Mouse (Mus musculus): Measurements from ENCODE around the gene Hcar1. TPM values are rescaled to one million over a fixed set of nuclear protein-coding genes. Genes with fewer than 3 reads are reported as not detected.

The Hcar1 gene
- total RNA-seq, 2 experiments from 2014 or later, result not detected

DNA sequence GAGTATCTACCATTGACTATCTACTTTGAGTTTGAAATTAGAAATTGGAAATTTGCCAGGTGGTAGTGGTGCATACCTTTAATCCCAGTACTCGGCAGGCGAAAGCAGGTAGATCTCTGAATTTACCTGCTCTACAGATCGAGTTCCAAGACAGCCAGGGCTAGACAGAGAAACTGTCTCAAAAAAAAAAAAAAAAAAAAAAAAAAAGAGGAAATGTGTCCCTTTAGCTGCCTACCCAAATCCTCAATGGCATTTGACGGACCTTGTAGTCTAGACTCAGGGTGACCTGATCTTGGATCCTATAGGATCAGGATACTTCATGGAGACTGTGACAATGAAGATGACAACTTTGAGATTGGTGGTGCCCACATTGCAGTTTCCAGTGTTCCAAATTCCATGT lies 13.4 kb downstream of the Hcar1 start:
- ATAC-seq (replicated peaks; ENCODE audit: poor library complexity, severe bottlenecking), result no peak

DNA sequence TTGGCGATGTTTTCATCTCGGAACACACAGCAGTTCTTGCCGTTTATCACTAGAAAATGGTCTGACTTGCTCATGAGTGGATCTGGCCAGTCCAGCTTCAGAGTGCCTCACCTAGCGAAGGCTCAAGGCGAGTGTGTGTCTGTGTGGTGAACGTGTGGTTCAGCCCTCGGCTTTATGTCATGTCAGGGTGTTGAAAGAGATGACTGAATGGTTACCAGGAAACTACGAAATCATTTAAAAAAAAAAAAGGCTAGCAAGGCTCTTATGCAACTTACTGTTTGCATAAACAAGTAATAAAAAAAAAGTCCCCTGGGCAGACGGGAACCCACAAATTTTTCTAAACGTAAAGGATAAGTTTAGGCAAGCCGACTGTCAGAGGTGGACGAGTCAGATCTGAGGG lies 14.5 kb downstream of the Hcar1 start, which contains the start of gene Hcar2:
TSS of gene Hcar2 (minus strand) at position 135 of the 400 bp plus-strand sequence.
- peak; percentile 83 for ATAC-seq (replicated peaks; ENCODE audit: poor library complexity, severe bottlenecking)

DNA sequence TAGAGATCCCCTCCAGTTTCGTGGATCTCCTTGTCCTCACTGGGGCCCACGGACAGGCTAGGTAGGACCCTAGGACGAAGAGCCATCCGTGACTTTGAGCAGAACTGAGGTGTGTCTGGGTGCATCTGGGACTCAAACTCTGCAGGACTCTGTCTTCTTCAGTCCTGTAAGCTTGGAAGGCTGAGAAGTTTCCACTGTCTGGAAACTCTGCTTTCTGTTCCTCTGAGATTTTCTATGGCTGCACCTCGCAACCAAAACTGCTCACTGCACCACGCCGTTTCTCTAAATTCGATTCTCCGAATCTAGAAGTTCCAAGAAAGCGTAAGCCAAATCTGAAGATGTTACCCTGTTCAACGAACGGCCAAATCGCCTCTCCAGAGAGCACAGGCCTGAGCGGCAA lies 15.9 kb downstream of the Hcar1 start:
- no peak for ATAC-seq (replicated peaks; ENCODE audit: poor library complexity, severe bottlenecking)

DNA sequence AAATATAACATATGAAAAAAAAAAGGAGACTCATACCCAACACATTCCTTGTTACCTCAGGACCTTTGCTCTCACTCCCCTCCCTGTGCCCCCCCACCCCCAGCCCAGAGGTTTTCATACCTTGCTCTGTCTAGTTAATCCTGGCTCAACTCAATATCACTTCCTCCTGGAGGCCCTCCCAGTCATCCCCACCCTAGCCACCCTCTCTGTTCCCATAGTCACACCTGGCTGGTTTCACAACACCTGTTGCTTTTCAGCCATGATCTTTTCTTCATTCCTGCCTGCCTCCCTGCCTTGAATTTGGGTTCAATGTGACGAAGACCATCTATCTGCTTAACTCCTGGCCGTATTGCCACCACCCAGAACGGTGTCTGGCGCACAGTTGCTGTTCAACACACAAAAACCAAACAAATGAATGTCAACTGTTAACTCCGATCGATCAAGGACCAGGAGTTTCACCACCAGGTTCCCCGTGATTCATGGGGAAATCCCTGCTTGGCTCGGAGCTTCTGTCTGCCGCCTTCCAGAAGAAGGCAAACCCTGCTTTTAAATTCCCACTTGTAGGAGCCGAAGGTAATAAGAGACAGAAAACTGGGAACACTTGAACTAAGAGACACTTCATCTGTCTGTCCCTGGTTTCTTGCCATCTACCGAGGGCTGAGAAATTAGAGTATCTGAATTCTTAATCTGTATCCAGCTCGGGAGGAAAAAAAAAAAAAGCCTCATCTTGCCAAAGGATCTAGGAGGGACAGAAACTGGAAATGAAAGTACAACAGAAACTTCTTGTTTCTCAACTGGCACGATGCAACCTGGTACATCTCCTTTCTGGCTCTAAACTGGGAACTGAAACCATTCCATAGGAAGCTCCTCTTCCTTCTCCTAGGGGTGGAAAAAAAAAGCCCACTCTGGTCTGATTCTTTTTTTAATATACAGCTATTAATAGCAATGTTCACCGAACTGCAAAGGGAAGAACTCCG lies 17.2 kb downstream of the Hcar1 start:
- peak; percentile 58 for ATAC-seq (replicated peaks; ENCODE audit: poor library complexity, severe bottlenecking)

DNA sequence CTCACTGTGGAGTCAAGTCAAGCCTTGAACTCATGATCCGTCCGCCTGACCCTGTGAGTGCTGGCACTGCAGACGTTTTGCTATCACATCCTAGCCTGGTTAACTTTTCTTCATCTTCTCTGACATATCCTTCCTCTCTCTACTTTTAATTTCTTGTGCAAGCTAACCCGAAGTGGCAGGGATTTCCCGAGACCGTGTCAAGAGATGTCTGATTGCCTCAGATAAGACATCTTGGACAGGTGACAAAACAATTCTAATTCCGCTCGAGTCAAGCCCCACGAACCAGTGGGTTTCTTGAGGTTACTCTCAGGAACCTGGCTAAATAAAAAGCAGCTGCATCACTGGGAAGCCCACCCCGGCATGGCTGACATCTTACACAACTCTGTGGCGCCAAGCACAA lies 21.0 kb downstream of the Hcar1 start:
- ATAC-seq (replicated peaks; ENCODE audit: poor library complexity, severe bottlenecking), result peak; percentile 47

DNA sequence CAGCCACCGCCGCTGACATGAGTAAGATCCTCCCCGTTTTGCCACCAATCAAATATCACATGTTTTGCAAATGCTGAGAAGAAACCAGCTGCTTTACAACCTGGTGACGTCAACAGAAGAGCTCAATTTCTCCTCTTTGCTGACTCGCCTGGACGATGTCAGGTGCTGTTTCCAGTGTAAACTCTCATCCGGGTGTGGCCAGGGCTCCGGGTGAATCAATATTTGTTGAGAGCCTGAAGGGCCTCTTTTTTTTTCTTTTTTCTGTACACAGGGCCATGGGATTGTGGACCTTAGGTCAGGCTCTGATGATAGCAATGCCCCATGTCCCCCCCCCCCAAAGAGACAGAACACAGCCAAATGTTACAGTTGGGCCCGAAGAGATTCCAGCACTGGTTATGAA lies 25.3 kb downstream of the Hcar1 start:
- ATAC-seq (replicated peaks; ENCODE audit: poor library complexity, severe bottlenecking), result no peak

DNA sequence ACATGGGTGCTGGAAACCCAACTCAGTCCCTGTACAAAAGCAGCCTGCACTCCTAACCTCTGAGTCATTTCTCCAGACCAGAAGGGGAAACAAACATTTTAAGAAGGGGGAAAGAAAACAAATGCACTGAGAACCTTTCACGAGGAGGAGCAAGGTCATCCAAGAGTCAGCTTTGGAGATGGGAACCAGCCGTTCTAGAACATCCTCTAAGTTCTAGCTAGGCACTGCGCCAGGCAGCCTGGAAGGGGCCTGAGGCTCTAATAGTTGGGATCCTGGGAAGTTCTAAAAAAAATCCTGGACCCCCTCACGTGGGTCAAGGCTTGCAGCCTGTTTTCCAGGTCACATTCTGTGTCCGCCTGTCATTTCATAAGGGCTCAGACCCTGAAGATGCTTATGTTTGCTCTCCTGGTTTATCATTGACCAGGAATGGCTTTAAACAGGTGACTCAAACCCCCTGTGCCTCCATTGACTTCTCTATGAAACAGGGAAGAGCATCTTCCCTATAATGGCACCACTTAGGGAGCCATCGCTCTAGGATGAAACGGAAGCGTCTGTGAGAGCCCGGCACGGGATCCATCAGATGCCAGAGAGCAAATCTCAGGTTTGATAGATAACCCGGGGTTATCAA lies 25.8 kb downstream of the Hcar1 start:
- ATAC-seq (replicated peaks; ENCODE audit: poor library complexity, severe bottlenecking), result no peak

DNA sequence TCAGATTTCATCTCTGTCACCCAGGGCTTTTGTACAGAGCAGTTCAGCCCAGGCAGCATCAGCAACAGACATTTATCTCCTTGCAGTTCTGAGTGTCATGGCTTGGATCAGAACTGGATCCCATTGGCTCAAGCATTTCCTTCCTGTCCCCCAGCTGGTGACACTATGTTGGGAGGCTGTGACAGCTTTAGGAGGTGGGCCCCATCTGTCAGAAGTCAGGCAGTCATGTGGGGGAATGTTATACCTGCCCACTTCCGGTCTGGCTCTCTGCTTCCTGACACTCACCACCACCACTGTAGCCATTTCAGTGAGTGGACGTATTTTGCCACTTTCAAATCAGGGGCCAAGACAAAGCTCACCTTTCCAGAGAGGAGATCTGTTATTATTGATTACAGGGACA lies 28.4 kb downstream of the Hcar1 start:
- ATAC-seq (replicated peaks; ENCODE audit: poor library complexity, severe bottlenecking), result peak; percentile 53

DNA sequence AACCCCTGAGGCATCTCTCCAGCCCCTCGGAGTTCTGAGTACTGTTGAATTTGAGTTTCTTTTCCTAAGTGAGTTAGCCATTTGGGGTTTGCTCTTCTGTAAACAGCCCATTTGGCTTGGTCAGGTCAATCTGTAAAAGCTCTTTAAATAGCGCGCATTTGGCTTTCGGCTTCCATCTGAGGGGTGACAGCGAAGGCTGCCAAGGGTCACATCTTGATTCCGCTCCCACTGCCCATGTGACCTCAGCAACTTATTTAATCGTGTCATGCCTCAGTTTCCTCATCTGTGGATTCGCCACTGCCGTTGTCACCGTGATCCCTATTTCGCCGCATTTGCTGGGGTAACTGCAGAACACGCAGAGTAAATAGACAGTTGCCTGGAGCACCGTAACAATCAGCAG lies 35.5 kb downstream of the Hcar1 start:
- no peak for ATAC-seq (replicated peaks; ENCODE audit: poor library complexity, severe bottlenecking)

DNA sequence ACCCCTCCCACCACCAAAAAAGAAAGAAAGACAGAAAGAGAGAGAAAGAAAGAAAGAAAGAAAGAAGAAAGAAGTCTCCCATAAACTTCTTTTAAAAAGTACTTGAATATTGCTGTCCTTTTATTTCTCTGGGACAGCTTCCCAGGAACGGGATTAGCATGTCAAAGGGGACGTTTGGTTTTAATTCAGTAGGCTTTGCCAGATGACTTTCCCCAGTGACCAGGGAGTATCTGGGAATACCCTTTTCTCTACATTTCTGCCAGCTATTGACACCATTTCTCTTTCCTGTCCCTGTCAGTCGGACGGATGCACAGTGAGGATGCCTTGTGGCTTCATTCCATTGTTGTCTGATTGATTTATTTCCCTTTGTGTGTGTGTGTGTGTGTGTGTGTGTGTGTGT lies 36.0 kb downstream of the Hcar1 start:
- no peak for ATAC-seq (replicated peaks; ENCODE audit: poor library complexity, severe bottlenecking)

DNA sequence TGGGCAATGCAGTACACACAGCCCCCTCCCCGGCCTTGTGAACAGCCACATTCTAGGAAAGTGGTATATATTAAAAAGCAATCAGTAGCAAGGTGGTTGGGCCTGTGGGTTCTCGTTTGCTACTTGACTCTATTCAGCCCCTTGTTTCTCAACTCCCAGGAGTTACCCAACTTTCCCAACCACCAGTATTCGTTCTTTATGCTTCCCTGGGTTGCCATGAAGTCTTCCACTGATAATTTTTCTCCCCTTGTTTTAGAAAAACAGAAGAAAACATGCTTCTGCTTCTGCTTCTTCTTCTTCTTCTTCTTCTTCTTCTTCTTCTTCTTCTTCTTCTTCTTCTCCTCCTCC lies 36.9 kb downstream of the Hcar1 start:
- ATAC-seq (replicated peaks; ENCODE audit: poor library complexity, severe bottlenecking), result peak; percentile 58

DNA sequence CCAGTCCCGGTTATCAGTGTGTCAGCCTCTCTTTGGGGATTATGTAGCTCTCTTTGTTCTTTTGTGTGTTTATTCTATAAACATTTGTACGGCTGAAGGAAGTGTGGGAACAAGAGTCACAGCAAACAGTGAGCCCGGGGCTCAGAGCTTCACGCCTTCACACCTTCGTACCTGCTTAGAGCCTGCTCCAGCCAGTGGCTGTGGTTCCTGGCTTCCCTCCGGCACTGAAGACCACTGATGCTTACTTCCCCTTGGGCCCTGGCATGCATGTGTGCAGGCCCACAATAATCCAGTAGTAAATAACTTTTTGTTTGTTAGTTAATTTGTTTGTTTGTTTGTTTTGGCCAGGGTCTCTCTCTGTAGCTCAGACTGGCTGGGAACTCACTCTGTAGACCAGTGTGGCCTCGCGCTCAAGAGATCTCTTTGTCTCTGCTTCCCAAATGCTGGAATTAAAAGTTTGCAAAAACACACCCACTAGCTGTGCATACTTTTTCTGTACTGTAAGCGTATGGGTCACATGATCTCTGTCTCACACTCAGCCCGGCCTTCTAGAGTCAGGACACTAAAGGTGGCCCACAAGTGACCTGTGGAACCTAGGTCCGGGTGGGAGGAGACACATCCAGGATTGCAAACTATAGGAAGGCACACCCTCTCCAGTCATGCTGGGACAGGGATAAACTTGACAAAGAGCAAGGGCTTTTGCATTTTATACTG lies 37.4 kb downstream of the Hcar1 start:
- peak; percentile 53 for ATAC-seq (replicated peaks; ENCODE audit: poor library complexity, severe bottlenecking)

DNA sequence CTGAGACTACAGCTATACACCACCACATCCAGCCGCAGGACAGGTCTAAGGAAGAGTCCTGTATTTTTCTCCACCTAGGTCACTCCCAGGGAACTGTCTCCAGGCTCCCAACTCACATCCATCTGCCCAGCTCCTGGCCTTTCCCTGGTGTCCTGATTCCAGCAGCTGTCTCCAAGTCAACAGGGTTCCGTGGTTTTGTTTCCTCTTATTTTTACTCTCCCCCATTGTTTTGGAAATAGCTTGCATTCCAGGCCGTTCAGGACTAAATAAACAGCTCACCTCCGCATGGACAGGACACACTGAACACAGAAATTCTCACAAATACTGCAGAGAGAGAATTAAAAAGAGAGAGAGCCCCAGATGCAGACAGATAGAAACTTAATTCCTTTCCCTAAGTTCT lies 42.4 kb downstream of the Hcar1 start:
- ATAC-seq (replicated peaks; ENCODE audit: poor library complexity, severe bottlenecking), result no peak

DNA sequence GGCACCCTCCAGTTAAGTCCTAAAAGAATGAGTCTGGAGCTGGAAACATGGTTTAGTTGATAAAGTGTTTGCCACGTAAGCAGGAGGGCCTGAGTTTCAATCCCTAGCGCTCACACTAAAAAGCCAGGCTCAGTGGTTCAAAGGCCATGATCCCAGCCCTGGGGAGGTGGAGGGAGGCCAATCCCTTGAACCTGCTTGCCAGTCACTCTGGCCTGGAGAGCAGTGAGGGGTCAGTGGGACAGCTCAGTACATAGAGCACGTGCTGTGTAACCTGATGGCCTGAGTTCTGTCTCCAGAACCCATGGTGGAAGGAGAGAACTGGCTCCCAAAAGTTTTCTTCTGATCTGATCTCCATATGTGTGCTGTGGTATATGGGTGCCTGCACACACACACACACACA lies 45.0 kb downstream of the Hcar1 start:
- no peak for ATAC-seq (replicated peaks; ENCODE audit: poor library complexity, severe bottlenecking)

DNA sequence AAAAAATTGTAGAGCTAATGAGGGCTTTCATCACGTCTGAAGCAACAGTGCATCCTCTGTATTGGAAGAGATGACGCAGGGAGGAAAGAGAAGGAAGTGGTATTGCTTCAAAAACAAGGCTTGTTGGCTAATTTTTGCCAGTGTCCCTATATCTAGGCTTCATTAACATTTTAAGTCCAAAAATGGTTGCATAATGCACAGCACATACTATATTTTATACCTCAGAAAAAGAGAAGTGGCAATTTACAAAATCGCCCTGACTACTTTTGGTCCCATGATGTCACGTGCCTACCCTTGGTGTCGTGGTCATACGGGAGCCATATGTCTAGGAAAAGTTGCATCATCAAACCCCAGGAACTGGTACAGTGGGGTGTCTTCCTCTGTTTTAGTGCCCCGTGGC lies 47.5 kb downstream of the Hcar1 start:
- ATAC-seq (replicated peaks; ENCODE audit: poor library complexity, severe bottlenecking), result peak; percentile 90

DNA sequence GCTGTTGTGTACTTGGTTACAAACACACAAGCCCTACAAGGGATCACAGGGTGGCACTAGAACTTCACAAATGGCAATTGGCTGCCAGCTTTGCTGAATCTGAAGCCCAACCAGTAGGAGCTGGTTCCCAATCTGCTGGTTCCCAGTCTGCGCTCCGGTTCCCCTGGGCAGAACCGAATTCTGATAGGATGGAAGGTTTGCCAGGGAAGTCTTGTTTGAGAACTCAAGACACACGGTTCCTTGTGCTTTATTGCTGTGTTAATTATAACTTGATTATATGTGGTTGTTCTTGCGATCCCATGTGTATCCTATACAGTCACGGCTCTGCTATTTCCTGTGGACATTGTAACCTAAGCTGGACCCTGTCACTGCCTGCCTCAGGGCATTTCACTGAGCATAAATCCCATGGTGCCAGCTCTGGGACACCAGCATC lies 52.1 kb downstream of the Hcar1 start:
- no peak for ATAC-seq (replicated peaks; ENCODE audit: poor library complexity, severe bottlenecking)

Other genes with a start within 250 kb of the Hcar1 start
- 41.7 and 56.0 TPM in 2 replicates for gene Clip1, start 195.4 kb downstream of the Hcar1 start, total RNA-seq (2014; fragmentation: Nextera tagmentation)
- gene Clip1, start 195.4 kb downstream of the Hcar1 start, total RNA-seq (2017), result 63.4 and 65.9 TPM in 2 replicates
- 53.7 and 66.1 TPM in 2 replicates for gene Zcchc8, start 158.9 kb downstream of the Hcar1 start, total RNA-seq (2014; fragmentation: Nextera tagmentation)
- gene Zcchc8, start 158.9 kb downstream of the Hcar1 start, total RNA-seq (2017), result 53.5 and 80.9 TPM in 2 replicates
- gene Rsrc2, start 130.6 kb downstream of the Hcar1 start, total RNA-seq (2014; fragmentation: Nextera tagmentation), result 118 TPM in 2 replicates
- gene Rsrc2, start 130.6 kb downstream of the Hcar1 start, total RNA-seq (2017), result 171 and 227 TPM in 2 replicates
- 63.0 and 74.9 TPM in 2 replicates for gene Kntc1, start 130.3 kb downstream of the Hcar1 start, total RNA-seq (2014; fragmentation: Nextera tagmentation)
- gene Kntc1, start 130.3 kb downstream of the Hcar1 start, total RNA-seq (2017), result 43.6 and 73.8 TPM in 2 replicates
- gene Hcar2, start 14.5 kb downstream of the Hcar1 start, total RNA-seq (2014; fragmentation: Nextera tagmentation), result not detected in 2 replicates
- gene Hcar2, start 14.5 kb downstream of the Hcar1 start, total RNA-seq (2017), result 2.7 and 5.4 TPM in 2 replicates
- gene Denr, start 27.2 kb upstream of the Hcar1 start, total RNA-seq (2014; fragmentation: Nextera tagmentation), result 67.5 and 72.9 TPM in 2 replicates
- 76.4 and 100.0 TPM in 2 replicates for gene Denr, start 27.2 kb upstream of the Hcar1 start, total RNA-seq (2017)
- not detected in 2 replicates for gene Gm43518, start 47.4 kb upstream of the Hcar1 start, total RNA-seq (2014; fragmentation: Nextera tagmentation)
- not detected in 2 replicates for gene Gm43518, start 47.4 kb upstream of the Hcar1 start, total RNA-seq (2017)
- 0.34 and 2.6 TPM in 2 replicates for gene Ccdc62, start 50.7 kb upstream of the Hcar1 start, total RNA-seq (2014; fragmentation: Nextera tagmentation)
- 0.10 and 5.3 TPM in 2 replicates for gene Ccdc62, start 50.7 kb upstream of the Hcar1 start, total RNA-seq (2017)
- 11.5 and 39.3 TPM in 2 replicates for gene Hip1r, start 93.6 kb upstream of the Hcar1 start, total RNA-seq (2014; fragmentation: Nextera tagmentation)
- gene Hip1r, start 93.6 kb upstream of the Hcar1 start, total RNA-seq (2017), result 10.1 and 16.9 TPM in 2 replicates
- gene Vps37b, start 152.2 kb upstream of the Hcar1 start, total RNA-seq (2014; fragmentation: Nextera tagmentation), result 7.6 and 11.1 TPM in 2 replicates
- gene Vps37b, start 152.2 kb upstream of the Hcar1 start, total RNA-seq (2017), result 9.5 and 11.6 TPM in 2 replicates
- 0.71 and 0.96 TPM in 2 replicates for gene Abcb9, start 215.8 kb upstream of the Hcar1 start, total RNA-seq (2014; fragmentation: Nextera tagmentation)
- 0.73 and 2.7 TPM in 2 replicates for gene Abcb9, start 215.8 kb upstream of the Hcar1 start, total RNA-seq (2017)
- gene Ogfod2, start 232.3 kb upstream of the Hcar1 start, total RNA-seq (2014; fragmentation: Nextera tagmentation), result 8.9 and 12.1 TPM in 2 replicates
- gene Ogfod2, start 232.3 kb upstream of the Hcar1 start, total RNA-seq (2017), result 14.9 and 18.6 TPM in 2 replicates
- 65.3 and 89.4 TPM in 2 replicates for gene Arl6ip4, start 236.1 kb upstream of the Hcar1 start, total RNA-seq (2014; fragmentation: Nextera tagmentation)
- gene Arl6ip4, start 236.1 kb upstream of the Hcar1 start, total RNA-seq (2017), result 89.7 and 99.8 TPM in 2 replicates